Mouse (Mus musculus) erythroid progenitor cell, adult 5-6 weeks (primary cell): ENCODE results near the gene Ap2a2. TPM values are rescaled to one million over a fixed set of nuclear protein-coding genes. Genes with fewer than 3 reads are reported as not detected.
"Not testable (repeated sequence)": the region's sequence is repeated elsewhere in the genome, so short reads cannot be mapped to it uniquely, and the experiment has no call there.

Experiments
- ATAC-seq: replicated peaks from 2 replicates; pipeline ENCODE4 v1.8.0; 2016; ENCODE audit warnings: moderate number of reproducible peaks, mild to moderate bottlenecking, moderate TSS enrichment, inconsistent platforms; ENCODE audit not compliant: poor library complexity, low FRiP score, severe bottlenecking
- total RNA-seq, 2 experiments: library from RNA; stranded (forward) in 1 of 2; stranded (reverse) in 1 of 2; fragments of 150-400 nt in 1 of 2; fragments of 186-747, 209-891 nt in 1 of 2; gene quantifications; 2 replicates each; pipeline versions ENCODE4 v1.2.3 to v1.2.4; 2015 to 2017; ENCODE audit warnings: low replicate concordance in 2 of 2

Ap2a2 gene
- total RNA-seq, 2 experiments from 2014 or later: 71.7 to 108 TPM

DNA sequence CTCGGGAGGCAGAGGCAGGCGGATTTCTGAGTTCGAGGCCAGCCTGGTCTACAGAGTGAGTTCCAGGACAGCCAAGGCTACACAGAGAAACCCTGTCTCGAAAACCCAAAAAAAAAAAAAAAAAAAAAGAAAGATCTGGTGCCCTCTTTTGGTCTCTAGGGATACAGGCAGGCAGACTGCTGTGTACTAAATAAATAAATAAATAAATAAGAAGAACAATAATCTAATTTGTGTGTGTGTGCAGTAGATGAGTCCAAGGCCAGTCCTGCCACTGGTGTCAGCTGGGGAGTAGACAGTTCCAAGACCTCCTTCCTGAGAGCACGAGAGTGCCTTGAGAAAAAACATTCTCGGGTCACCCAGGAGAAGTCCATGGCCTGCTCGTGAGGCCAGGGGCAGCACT lies 28.3 kb downstream of the Ap2a2 start:
- not testable (repeated sequence) for ATAC-seq

GRCm38 (mm10) chr7:141590959-141591358 lies 29.0 kb downstream of the Ap2a2 start:
- no peak for ATAC-seq

DNA sequence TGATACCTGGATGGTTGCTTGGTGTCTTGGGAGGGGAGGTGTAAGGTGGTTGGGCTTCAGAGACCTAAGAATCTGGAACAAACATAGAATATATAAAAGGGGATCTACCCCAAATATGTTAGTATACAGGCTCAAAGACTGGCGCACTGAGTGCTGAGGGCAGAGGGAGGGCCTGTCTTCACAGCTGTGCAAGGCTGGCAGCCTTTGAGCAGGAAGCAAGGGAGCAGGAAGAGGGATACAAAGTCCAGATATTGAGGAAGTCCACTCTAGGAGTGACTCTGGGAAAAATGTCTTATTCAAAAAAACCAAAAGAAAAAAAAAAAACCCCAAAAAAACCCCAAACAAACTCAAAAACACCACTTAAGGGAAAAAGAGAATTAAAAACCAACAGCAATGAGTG lies 30.1 kb downstream of the Ap2a2 start:
- no peak for ATAC-seq

DNA sequence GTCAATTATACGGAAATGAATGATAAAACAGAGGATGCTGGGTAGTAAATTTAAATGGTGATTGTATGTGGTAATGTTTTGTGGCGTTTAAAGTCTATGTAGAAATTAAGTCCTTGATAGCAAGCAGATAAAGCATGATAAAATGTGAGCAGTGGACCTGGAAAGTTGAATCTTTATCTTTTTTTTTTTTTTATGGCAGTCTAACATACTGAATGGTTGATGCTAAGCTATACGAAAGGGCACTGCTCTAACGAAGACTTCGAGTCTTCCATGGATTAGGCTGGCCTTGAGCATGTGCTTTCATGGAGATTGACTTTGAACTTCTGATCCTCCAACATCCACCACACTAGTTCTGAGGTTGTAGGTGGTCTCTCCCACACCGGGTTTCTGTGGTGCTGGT lies 31.1 kb downstream of the Ap2a2 start:
- ATAC-seq: no peak

- no peak for ATAC-seq
Observed at GRCm38 (mm10) chr7:141596971-141597370, 35.0 kb downstream of the Ap2a2 start.

GRCm38 (mm10) chr7:141597563-141597962 lies 35.6 kb downstream of the Ap2a2 start:
- ATAC-seq: no peak

GRCm38 (mm10) chr7:141607717-141608116 lies 45.7 kb downstream of the Ap2a2 start:
- no peak for ATAC-seq

- ATAC-seq: no peak
Observed at GRCm38 (mm10) chr7:141609719-141610514, 47.9 kb downstream of the Ap2a2 start.

- ATAC-seq: no peak
Observed at GRCm38 (mm10) chr7:141611711-141612370, 49.9 kb downstream of the Ap2a2 start.

DNA sequence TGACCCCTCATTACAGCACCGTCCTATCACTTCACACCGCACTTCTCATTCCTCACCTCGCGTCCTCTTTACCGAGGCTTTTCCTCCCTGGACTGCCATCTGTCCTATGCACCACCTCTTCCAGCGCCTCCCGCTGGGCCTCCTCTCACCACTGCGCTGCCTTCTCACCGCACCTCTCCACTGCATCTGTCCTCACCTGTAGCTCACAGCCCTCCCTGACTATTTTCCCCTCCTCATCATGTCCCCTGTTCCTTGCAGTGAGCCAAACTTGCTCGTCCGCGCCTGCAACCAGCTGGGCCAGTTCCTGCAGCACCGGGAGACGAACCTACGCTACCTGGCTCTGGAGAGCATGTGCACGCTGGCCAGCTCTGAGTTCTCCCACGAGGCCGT lies 50.4 kb downstream of the Ap2a2 start:
- ATAC-seq: no peak

- no peak for ATAC-seq
Observed at GRCm38 (mm10) chr7:141612791-141613190, 50.8 kb downstream of the Ap2a2 start.

GRCm38 (mm10) chr7:141614329-141614832 lies 52.4 kb downstream of the Ap2a2 start:
- peak; percentile 96 for ATAC-seq

GRCm38 (mm10) chr7:141624214-141624613 lies 62.2 kb downstream of the Ap2a2 start:
- ATAC-seq: no peak

- no peak for ATAC-seq
Observed at GRCm38 (mm10) chr7:141625120-141625810, 63.3 kb downstream of the Ap2a2 start.

GRCm38 (mm10) chr7:141628018-141628417 lies 66.0 kb downstream of the Ap2a2 start:
- no peak for ATAC-seq

DNA sequence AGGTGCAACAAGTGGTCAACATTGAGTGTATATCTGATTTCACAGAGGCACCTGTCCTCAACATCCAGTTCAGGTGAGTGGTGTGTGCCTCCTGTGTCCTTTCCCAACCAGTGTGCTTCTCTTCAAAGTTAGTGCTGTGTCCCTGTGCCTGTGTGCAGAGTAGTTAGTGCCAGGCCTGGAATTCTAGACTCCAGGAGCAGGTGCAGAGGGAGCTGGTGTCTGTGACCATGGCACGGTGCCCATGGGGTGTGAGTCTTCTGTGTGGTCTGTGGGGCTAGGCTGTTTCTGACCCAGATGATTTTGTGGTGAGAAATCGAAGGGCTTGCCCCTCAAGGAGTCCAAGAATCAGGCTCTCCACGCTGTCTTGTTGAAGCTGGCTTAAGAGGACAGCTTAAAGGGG lies 67.3 kb downstream of the Ap2a2 start:
- ATAC-seq: no peak

DNA sequence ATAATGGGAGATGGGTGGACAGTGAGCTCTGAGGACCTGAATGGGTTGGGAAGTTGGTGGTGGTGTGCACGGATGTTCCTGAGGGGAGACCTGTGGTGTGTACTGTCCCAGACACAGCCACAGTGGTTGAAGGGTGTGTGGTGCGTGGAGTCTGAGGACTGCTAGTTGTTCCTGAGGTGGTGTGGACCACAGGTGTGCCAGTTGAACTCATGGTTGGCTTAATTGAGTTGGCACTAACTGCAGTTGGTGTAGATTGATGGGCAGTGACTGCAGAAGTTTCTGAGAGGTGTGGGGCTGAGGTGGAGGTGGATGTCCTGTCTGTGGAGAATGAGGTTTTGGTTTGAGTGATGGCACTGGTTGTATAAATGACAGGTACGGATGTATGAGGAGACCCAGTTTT lies 76.1 kb downstream of the Ap2a2 start:
- peak; percentile 39 for ATAC-seq

- peak; percentile 39 for ATAC-seq
Observed at GRCm38 (mm10) chr7:141638513-141639334, 76.8 kb downstream of the Ap2a2 start.

- ATAC-seq: peak; percentile 31
Observed at GRCm38 (mm10) chr7:141639335-141639890, 77.4 kb downstream of the Ap2a2 start.
